Mouse (Mus musculus) forebrain, embryonic 11.5 days (tissue): ENCODE data around the gene Dnaaf1. TPM values are rescaled to one million over a fixed set of nuclear protein-coding genes. Genes with fewer than 3 reads are reported as not detected.

Experiments used
- ATAC-seq: fragments of 200-750 bp; cut with Nextera tagmentation; replicated peaks from 2 replicates; pipeline ENCODE4 v1.8.0; 2017; ENCODE audit warnings: moderate TSS enrichment; ENCODE audit not compliant: low FRiP score
- DNase-seq: peaks from one replicate; pipeline ENCODE4 v3.0.0-alpha.2; 2017; ENCODE audit warnings: low spot score
- H3K27ac ChIP-seq: fragments of 300-500 bp; sonication (generic); 2 replicates; pipeline ENCODE4 v1.5.1; 2014; ENCODE audit warnings: low read depth, low read length
- H3K27me3 ChIP-seq: fragments of 300-500 bp; sonication (generic); 2 replicates; pipeline ENCODE4 v1.6.1; 2014; ENCODE audit warnings: mild to moderate bottlenecking, low read length, mixed read lengths; ENCODE audit not compliant: control insufficient read depth, insufficient read depth
- H3K36me3 ChIP-seq: fragments of 300-500 bp; sonication (generic); 2 replicates; pipeline ENCODE4 v1.6.1; 2014; ENCODE audit warnings: mild to moderate bottlenecking, low read length, moderate library complexity, mixed read lengths; ENCODE audit not compliant: control insufficient read depth, insufficient read depth
- H3K4me1 ChIP-seq: fragments of 300-500 bp; sonication (generic); replicated peaks from 2 replicates; pipeline ENCODE4 v1.6.1; 2014; ENCODE audit warnings: low read length, mixed read lengths; ENCODE audit not compliant: control insufficient read depth, insufficient read depth
- H3K4me2 ChIP-seq: fragments of 300-500 bp; sonication (generic); 2 replicates; pipeline ENCODE4 v1.6.1; 2014; ENCODE audit warnings: low read depth, mild to moderate bottlenecking, low read length, moderate library complexity, mixed read lengths; ENCODE audit not compliant: severe bottlenecking
- H3K4me3 ChIP-seq: fragments of 300-500 bp; sonication (generic); 2 replicates; pipeline ENCODE4 v1.5.1; 2014; ENCODE audit warnings: low read depth, low read length
- H3K9ac ChIP-seq: fragments of 300-500 bp; sonication (generic); 2 replicates; pipeline ENCODE4 v1.6.1; 2014; ENCODE audit warnings: low read length
- H3K9me3 ChIP-seq: fragments of 300-500 bp; sonication (generic); 2 replicates; pipeline ENCODE4 v1.6.1; 2016; ENCODE audit warnings: low read length, mixed read lengths; ENCODE audit not compliant: control insufficient read depth
- WGBS: fragments of 180-500 bp; shearing (Covaris S2); extraction: QIAGEN DNeasy Blood & Tissue Kit; methylation state at CpG from one replicate; pipeline ENCODE4 v1.1.7; 2014; 5-methylcytosine and 5-hydroxymethylcytosine counted together
- polyA plus RNA-seq: library from polyadenylated mRNA; unstranded; fragments of >200 nt; fragmentation: Nextera tagmentation; extraction: Ambion mirVana; gene quantifications from 2 replicates; pipeline ENCODE4 v1.2.1, GENCODE M21; 2014

Gene Dnaaf1
- polyA plus RNA-seq, 1 experiment from 2014 or later = not detected

DNA sequence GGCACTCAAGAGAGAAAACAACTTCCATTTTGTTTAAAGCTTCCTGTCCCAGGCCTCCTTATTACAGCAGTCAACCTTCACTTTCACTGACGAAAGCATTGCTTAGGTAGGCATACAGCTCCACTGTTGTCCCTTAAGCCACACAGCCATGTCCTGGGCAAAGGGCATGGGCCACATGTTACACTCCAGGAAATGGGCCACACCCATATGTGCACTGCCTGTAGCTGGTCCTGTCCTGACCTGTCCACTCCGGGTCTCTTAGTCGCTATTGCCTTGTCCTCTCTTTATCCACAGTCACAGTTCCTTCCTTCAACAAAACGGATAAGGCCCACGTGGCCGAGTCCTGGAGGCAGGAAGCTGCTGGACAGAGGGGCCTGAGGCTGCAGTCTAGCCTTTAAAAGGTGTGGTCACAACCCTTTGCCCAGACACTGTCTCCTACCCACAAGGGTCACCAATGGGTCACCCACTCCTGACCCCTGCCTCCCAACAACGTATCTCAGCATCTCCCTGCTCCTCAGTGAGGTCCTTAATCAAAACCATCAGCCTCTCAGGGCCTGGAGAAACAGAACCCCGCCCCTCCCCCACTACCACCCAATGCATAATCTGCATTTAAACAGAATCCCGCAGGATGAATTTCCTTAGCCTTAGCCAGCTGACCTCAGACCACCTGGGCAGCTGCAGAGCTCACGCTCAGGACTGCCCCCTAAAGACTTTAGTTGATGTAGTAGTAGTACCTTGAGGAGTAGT, 52.8 kb downstream of the Dnaaf1 start:
- Histone ChIP-seq H3K4me1 (no peaks in the 10 kb centered on the region), H3K4me2 (no peak overlapping the region), H3K9me3 (no peaks in the 10 kb centered on the region), H3K9ac (no peak overlapping the region), H3K27ac (no peak overlapping the region), H3K27me3 (peaks cover 3% of the 10 kb centered on the region; the same call in 1 of the 2 replicates), H3K36me3 (no peaks in the 10 kb centered on the region), H3K4me3 (no peak overlapping the region)
- WGBS = 44% methylated on average over 10 of the region's 10 CpGs
- DNase-seq (no peak), ATAC-seq (no peak)

DNA sequence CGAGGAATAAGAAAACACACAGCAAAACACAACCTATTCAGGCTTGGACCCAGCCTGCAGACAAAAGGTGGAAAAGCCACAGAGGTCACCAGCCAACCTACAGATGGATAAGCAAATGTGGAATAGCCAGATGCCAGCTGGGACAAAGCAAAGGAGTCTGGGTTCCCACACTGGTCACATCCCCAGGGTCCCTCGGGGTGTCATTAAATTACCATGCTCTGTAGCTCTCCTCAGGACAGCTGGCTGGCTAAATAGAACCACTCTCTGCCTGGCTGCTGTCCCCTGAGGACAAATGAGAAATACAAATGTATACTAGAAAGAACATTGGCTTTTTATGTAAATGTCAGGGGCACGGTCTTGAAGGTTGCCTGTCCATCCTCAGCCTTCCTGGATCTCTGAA, 55.8 kb downstream of the Dnaaf1 start:
- Histone ChIP-seq H3K9ac (no peak overlapping the region), H3K36me3 (no peaks in the 10 kb centered on the region), H3K9me3 (no peaks in the 10 kb centered on the region), H3K4me1 (peaks cover 7% of the 10 kb centered on the region; the same call in 1 of the 2 replicates), H3K27ac (no peak overlapping the region), H3K4me3 (no peak overlapping the region), H3K27me3 (peaks cover 15% of the 10 kb centered on the region; the same call in 1 of the 2 replicates), H3K4me2 (no peak overlapping the region)
- ATAC-seq = no peak
- no peak for DNase-seq
- 52% methylated on average over 3 of the region's 3 CpGs for WGBS

DNA sequence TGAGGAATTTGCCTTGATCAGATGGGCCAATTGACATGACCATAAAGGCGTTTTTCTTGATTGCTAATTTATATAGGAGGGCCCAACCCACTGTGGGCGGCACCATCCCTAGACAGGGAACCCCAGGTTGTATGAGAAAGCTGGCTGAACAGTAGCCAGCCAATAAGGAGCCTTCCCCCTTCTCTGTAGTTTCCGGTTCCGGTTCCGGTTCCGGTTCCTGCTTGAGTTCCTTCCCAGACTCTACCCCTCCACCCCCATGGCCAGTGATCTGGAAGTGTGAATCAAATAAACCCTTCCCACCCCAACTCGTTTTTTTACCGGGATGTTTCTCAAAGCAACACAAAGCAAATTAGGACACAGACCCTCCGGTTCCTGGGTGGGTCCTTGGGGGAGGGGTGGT, 57.2 kb downstream of the Dnaaf1 start:
- WGBS = 86% methylated on average over 9 of the region's 9 CpGs
- no peaks in the 10 kb centered on the region for H3K36me3 ChIP-seq
- no peak overlapping the region for H3K27ac ChIP-seq

DNA sequence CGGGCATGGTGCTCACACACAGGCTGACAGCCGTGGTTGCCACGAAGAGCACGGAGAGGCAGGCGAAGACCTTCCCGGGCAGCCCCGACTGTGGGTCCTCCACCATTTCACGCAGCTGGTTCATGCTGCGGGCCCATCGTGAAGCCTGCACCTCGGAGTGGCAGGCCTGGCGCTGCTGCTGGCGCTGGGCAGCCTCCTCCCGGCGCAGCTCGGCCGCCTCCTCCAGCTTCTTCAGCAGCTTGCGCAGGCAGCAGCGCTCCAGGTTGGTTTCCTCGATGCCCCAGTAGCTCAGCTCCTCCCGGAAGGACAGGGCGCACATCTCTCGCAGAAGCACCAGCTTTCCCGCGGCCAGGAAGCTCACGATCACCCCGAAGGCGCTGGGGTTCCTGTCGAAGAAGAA, 57.9 kb downstream of the Dnaaf1 start:
- Histone ChIP-seq H3K36me3 (no peaks in the 10 kb centered on the region), H3K4me3 (no peak overlapping the region), H3K27me3 (peaks cover 15% of the 10 kb centered on the region; the same call in 1 of the 2 replicates), H3K27ac (no peak overlapping the region), H3K9ac (no peak overlapping the region), H3K4me2 (no peak overlapping the region), H3K9me3 (no peaks in the 10 kb centered on the region), H3K4me1 (peaks cover 7% of the 10 kb centered on the region; the same call in 1 of the 2 replicates)
- ATAC-seq (no peak), DNase-seq (no peak)
- 51% methylated on average over 29 of the region's 29 CpGs for WGBS

More for the DNA sequence above, 57.2 kb downstream of the Dnaaf1 start:
- Histone ChIP-seq H3K4me1 (peaks cover 7% of the 10 kb centered on the region; the same call in 1 of the 2 replicates), H3K27me3 (peaks cover 15% of the 10 kb centered on the region; the same call in 1 of the 2 replicates), H3K4me3 (no peak overlapping the region), H3K9ac (no peak overlapping the region), H3K9me3 (no peaks in the 10 kb centered on the region), H3K4me2 (no peak overlapping the region)
- ATAC-seq = no peak
- DNase-seq = no peak

DNA sequence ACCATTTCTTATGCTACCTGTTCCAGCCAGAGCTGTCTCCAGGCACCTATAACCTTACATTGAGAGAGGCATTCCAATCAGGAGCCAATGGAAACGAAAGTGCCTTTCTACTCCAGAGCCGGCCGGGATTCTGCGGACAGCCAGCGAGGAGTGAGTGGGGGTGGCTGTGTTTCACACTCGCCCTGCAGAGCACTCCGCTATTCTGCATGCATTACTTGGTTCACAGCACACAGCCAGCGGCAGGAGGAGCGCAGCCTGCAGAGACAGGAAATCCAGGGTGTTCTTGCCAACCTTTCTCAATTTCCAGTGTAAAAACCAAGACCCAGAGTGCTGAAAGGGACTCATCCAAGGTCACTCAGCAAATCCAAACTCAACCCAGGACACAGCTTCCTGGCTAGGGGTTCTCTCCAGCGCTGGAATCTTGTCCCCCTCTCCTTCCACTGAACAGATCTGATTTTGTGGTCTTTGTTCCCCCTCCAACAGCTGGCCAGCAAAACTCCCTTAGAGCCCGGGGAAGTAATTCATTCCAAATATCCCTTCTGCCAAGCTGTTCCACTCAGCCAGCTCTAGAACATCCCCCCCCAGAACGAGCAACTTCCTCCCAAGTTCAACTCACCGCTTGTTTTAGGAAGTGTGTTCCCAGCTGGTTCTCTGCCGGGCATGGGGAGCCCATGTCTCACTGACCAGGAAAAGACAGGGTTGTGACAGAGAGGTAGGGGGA, 59.7 kb downstream of the Dnaaf1 start:
- ATAC-seq = no peak
- DNase-seq = peak; percentile 65
- no peak overlapping the region for H3K4me2 ChIP-seq
- no peaks in the 10 kb centered on the region for H3K36me3 ChIP-seq
- no peak overlapping the region; the same call in 1 of the 2 replicates for H3K9ac ChIP-seq
- H3K4me1 ChIP-seq = peaks cover 7% of the 10 kb centered on the region; the same call in 1 of the 2 replicates
- H3K27me3 ChIP-seq = peaks cover 15% of the 10 kb centered on the region; the same call in 1 of the 2 replicates
- 17% methylated on average over 14 of the region's 14 CpGs for WGBS
- no peaks in the 10 kb centered on the region for H3K9me3 ChIP-seq
- H3K27ac ChIP-seq = no peak overlapping the region
- H3K4me3 ChIP-seq = no peak overlapping the region

DNA sequence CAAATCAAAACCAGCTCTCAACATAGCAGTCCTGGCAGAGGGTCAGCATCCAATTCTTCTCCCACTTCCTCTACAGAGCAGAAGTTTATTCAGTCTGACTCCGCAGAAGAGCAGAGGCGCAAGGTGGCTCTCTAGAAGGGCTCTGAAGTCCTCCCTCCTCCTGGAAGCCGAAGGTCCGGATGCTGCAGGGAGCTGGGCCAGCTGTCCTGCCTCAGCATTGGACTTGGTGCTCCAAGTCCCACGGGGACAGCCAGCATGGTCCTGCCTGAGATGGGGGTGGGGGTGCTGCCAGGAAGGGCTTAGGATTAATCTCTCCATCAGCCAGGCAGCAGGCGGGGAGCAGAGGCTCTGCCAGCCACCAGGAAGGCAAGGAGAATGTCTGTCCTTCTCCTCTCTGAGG, 60.3 kb downstream of the Dnaaf1 start, which contains the start of gene Kcng4:
TSS of gene Kcng4 (minus strand) at position 303 of the 400 bp plus-strand sequence.
- DNase-seq = no peak
- Histone ChIP-seq H3K27me3 (peaks cover 15% of the 10 kb centered on the region; the same call in 1 of the 2 replicates), H3K9me3 (no peaks in the 10 kb centered on the region), H3K4me1 (peaks cover 7% of the 10 kb centered on the region; the same call in 1 of the 2 replicates), H3K4me2 (no peak within 1 kb of the TSS), H3K36me3 (no peaks in the 10 kb centered on the region), H3K9ac (no peak within 1 kb of the TSS; the same call in 1 of the 2 replicates), H3K27ac (no peak within 1 kb of the TSS), H3K4me3 (no peak within 1 kb of the TSS)
- no peak for ATAC-seq
- WGBS = 35% methylated on average over 6 of the region's 6 CpGs

DNA sequence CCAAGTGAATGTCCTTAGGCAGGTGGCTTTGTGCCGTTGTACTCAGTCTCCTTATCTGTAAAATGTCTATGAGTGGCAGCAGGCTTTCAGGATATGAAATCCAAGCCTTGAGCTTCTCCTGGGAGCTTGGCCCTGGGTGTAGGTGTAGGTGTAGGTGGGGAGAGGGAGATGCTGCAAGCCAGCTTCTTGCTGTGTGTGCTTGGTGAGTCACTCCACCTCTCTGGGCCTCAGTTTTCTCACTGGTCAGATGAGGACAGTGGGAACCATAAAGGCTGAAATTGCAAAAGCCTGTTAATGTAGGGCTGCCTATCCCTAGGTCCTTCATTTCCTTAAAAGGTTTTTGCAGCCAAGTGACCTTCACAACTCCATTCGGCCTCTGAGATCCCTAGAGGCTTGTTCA, 60.9 kb downstream of the Dnaaf1 start:
- Histone ChIP-seq H3K4me3 (no peak overlapping the region), H3K4me1 (peaks cover 7% of the 10 kb centered on the region; the same call in 1 of the 2 replicates), H3K9ac (no peak overlapping the region), H3K27ac (no peak overlapping the region), H3K27me3 (peaks cover 15% of the 10 kb centered on the region; the same call in 1 of the 2 replicates), H3K36me3 (no peaks in the 10 kb centered on the region), H3K4me2 (no peak overlapping the region), H3K9me3 (no peaks in the 10 kb centered on the region)
- no peak for DNase-seq
- 65% methylated on average over 2 of the region's 2 CpGs for WGBS
- no peak for ATAC-seq

DNA sequence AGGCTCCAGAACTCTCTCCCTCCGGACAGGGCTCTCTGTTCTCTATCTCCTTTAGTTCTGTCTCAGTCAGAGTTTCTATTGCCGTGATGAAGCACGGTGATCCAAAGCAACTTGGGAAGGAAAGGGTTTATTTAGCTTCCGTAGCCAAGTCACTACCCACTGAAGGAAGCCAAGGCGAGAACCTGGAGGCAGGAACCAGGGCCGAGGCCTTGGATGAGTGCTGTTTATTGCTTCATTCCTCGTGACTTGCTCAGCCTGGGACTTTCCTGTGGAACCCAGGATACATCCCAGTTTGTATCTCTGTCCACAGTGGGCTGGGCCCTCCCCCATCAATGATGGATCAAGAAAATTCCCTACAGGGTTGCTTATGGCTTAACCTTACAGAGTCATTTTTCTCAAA, 61.7 kb downstream of the Dnaaf1 start:
- H3K36me3 ChIP-seq = no peaks in the 10 kb centered on the region
- no peak overlapping the region for H3K4me3 ChIP-seq
- H3K9me3 ChIP-seq = no peaks in the 10 kb centered on the region
- DNase-seq = no peak
- no peak overlapping the region; the same call in 1 of the 2 replicates for H3K9ac ChIP-seq
- 61% methylated on average over 7 of the region's 7 CpGs for WGBS
- peaks cover 15% of the 10 kb centered on the region; the same call in 1 of the 2 replicates for H3K27me3 ChIP-seq
- no peak for ATAC-seq
- no peak overlapping the region for H3K4me2 ChIP-seq
- no peak overlapping the region for H3K27ac ChIP-seq
- H3K4me1 ChIP-seq = peaks cover 7% of the 10 kb centered on the region; the same call in 1 of the 2 replicates
